Mouse (Mus musculus) midbrain, embryonic 16.5 days (tissue): ENCODE data around the gene Creb1. TPM values are rescaled to one million over a fixed set of nuclear protein-coding genes. Genes with fewer than 3 reads are reported as not detected.

ENCODE experiments used
- ATAC-seq: fragments of 200-750 bp; cut with Nextera tagmentation; 2 replicates; pipeline ENCODE4 v1.8.0; 2017; ENCODE audit warnings: moderate TSS enrichment
- H3K27ac ChIP-seq: fragments of 300-500 bp; sonication (generic); 2 replicates; pipeline ENCODE4 v1.5.1; 2014; ENCODE audit warnings: mild to moderate bottlenecking, low read length, mixed read lengths
- H3K27me3 ChIP-seq: fragments of 300-500 bp; sonication (generic); 2 replicates; pipeline ENCODE4 v1.6.1; 2014; ENCODE audit warnings: low read depth, low read length, mixed read lengths; ENCODE audit not compliant: control insufficient read depth, insufficient read depth
- H3K36me3 ChIP-seq: fragments of 300-500 bp; sonication (generic); 2 replicates; pipeline ENCODE4 v1.6.1; 2014; ENCODE audit warnings: mild to moderate bottlenecking, low read length, moderate library complexity, mixed read lengths; ENCODE audit not compliant: control insufficient read depth, insufficient read depth
- H3K4me1 ChIP-seq: fragments of 300-500 bp; sonication (generic); 2 replicates; pipeline ENCODE4 v1.6.1; 2014; ENCODE audit warnings: mild to moderate bottlenecking, low read length, mixed read lengths; ENCODE audit not compliant: control insufficient read depth, insufficient read depth
- H3K4me2 ChIP-seq: fragments of 300-500 bp; sonication (generic); 2 replicates; pipeline ENCODE4 v1.6.1; 2014; ENCODE audit warnings: mild to moderate bottlenecking, low read length, mixed read lengths
- H3K4me3 ChIP-seq: fragments of 300-500 bp; sonication (generic); 2 replicates; pipeline ENCODE4 v1.5.1; 2014; ENCODE audit warnings: low read depth, mild to moderate bottlenecking, low read length, moderate library complexity, mixed read lengths
- H3K9ac ChIP-seq: fragments of 300-500 bp; sonication (generic); 2 replicates; pipeline ENCODE4 v1.6.1; 2014; ENCODE audit warnings: low read depth, low read length, mixed read lengths
- H3K9me3 ChIP-seq: fragments of 300-500 bp; sonication (generic); replicated peaks from 2 replicates; pipeline ENCODE4 v1.6.1; 2014; ENCODE audit warnings: mild to moderate bottlenecking, low read length, mixed read lengths; ENCODE audit not compliant: control insufficient read depth, poor library complexity, severe bottlenecking
- WGBS: fragments of 180-500 bp; shearing (Covaris S2); extraction: QIAGEN DNeasy Blood & Tissue Kit; methylation state at CpG from one replicate; pipeline ENCODE4 v1.1.7; 2014; 5-methylcytosine and 5-hydroxymethylcytosine counted together
- polyA plus RNA-seq: library from polyadenylated mRNA; unstranded; fragments of >200 nt; fragmentation: Nextera tagmentation; extraction: Ambion mirVana; gene quantifications from 2 replicates; pipeline ENCODE4 v1.2.1, GENCODE M21; 2015

Gene Creb1
- polyA plus RNA-seq, 1 experiment from 2014 or later = 35.0 TPM

- H3K27ac ChIP-seq = peak overlapping the region; percentile 99
- 29% methylated on average over 7 of the region's 7 CpGs for WGBS
Measured at GRCm38 (mm10) chr1:64531548-64531947, 897 bp upstream of the Creb1 start.

GRCm38 (mm10) chr1:64532067-64532523, 350 bp upstream of the Creb1 start:
- Histone ChIP-seq H3K27me3 (no peaks in the 10 kb centered on the region), H3K4me1 (peaks cover 26% of the 10 kb centered on the region), H3K9ac (peak overlapping the region; percentile 99), H3K4me3 (peak overlapping the region; percentile 98), H3K36me3 (no peaks in the 10 kb centered on the region), H3K27ac (peak overlapping the region; percentile 99), H3K9me3 (no peaks in the 10 kb centered on the region), H3K4me2 (peak overlapping the region; percentile 95)
- WGBS = 0% methylated on average over 34 of the region's 34 CpGs
- ATAC-seq = peak; percentile 73

More at GRCm38 (mm10) chr1:64531548-64531947, 897 bp upstream of the Creb1 start:
- Histone ChIP-seq H3K9me3 (no peaks in the 10 kb centered on the region), H3K4me1 (peaks cover 26% of the 10 kb centered on the region), H3K4me2 (peak overlapping the region; percentile 95), H3K36me3 (no peaks in the 10 kb centered on the region), H3K27me3 (no peaks in the 10 kb centered on the region), H3K9ac (peak overlapping the region; percentile 99), H3K4me3 (peak overlapping the region; percentile 98)
- no peak for ATAC-seq

GRCm38 (mm10) chr1:64533471-64534443, 1.3 kb downstream of the Creb1 start:
- Histone ChIP-seq H3K4me2 (peak overlapping the region; percentile 59), H3K9me3 (no peaks in the 10 kb centered on the region), H3K4me3 (peak overlapping the region; percentile 98), H3K9ac (peak overlapping the region; percentile 99), H3K4me1 (peaks cover 32% of the 10 kb centered on the region), H3K27me3 (no peaks in the 10 kb centered on the region), H3K36me3 (no peaks in the 10 kb centered on the region), H3K27ac (peak overlapping the region; percentile 99)
- ATAC-seq = no peak
- under 1% methylated on average over 34 of the region's 35 CpGs for WGBS

GRCm38 (mm10) chr1:64538837-64539367, 6.5 kb downstream of the Creb1 start:
- H3K4me3 ChIP-seq = no peak overlapping the region
- no peak overlapping the region for H3K9ac ChIP-seq
- H3K4me2 ChIP-seq = no peak overlapping the region
- WGBS = 83% methylated on average over 3 of the region's 3 CpGs
- no peaks in the 10 kb centered on the region for H3K27me3 ChIP-seq
- H3K9me3 ChIP-seq = no peaks in the 10 kb centered on the region
- H3K36me3 ChIP-seq = no peaks in the 10 kb centered on the region
- ATAC-seq = no peak
- peaks cover 25% of the 10 kb centered on the region for H3K4me1 ChIP-seq
- H3K27ac ChIP-seq = no peak overlapping the region

- 82% methylated on average over 5 of the region's 5 CpGs for WGBS
- Histone ChIP-seq H3K4me2 (no peak overlapping the region), H3K4me3 (no peak overlapping the region), H3K27me3 (no peaks in the 10 kb centered on the region), H3K36me3 (no peaks in the 10 kb centered on the region), H3K4me1 (no peaks in the 10 kb centered on the region), H3K9ac (no peak overlapping the region), H3K9me3 (no peaks in the 10 kb centered on the region), H3K27ac (no peak overlapping the region)
- no peak for ATAC-seq
Measured at GRCm38 (mm10) chr1:64543750-64544149, 11.3 kb downstream of the Creb1 start.

- H3K9me3 ChIP-seq = no peaks in the 10 kb centered on the region
- H3K4me1 ChIP-seq = no peaks in the 10 kb centered on the region
- H3K27me3 ChIP-seq = no peaks in the 10 kb centered on the region
- H3K36me3 ChIP-seq = no peaks in the 10 kb centered on the region
- H3K4me3 ChIP-seq = no peak overlapping the region
- 91% methylated on average over 3 of the region's 3 CpGs for whole genome bisulfite sequencing
- no peak overlapping the region for H3K27ac ChIP-seq
- no peak overlapping the region for H3K9ac ChIP-seq
- H3K4me2 ChIP-seq = no peak overlapping the region
- ATAC-seq = no peak
Measured at GRCm38 (mm10) chr1:64546070-64546469, 13.6 kb downstream of the Creb1 start.

GRCm38 (mm10) chr1:64549380-64549779, 16.9 kb downstream of the Creb1 start:
- Histone ChIP-seq H3K27ac (no peak overlapping the region), H3K4me2 (no peak overlapping the region), H3K27me3 (no peaks in the 10 kb centered on the region), H3K9me3 (no peaks in the 10 kb centered on the region), H3K4me3 (no peak overlapping the region), H3K4me1 (no peaks in the 10 kb centered on the region), H3K36me3 (no peaks in the 10 kb centered on the region), H3K9ac (no peak overlapping the region)
- 89% methylated on average over 2 of the region's 2 CpGs for WGBS
- no peak for ATAC-seq

- Histone ChIP-seq H3K4me2 (no peak overlapping the region), H3K27ac (no peak overlapping the region), H3K4me3 (no peak overlapping the region), H3K9ac (no peak overlapping the region), H3K9me3 (no peaks in the 10 kb centered on the region), H3K4me1 (no peaks in the 10 kb centered on the region), H3K36me3 (no peaks in the 10 kb centered on the region), H3K27me3 (no peaks in the 10 kb centered on the region)
- 64% methylated on average over 2 of the region's 2 CpGs for WGBS
- ATAC-seq = no peak
Measured at GRCm38 (mm10) chr1:64551908-64552307, 19.5 kb downstream of the Creb1 start.

- no peak overlapping the region for H3K27ac ChIP-seq
- no peaks in the 10 kb centered on the region for H3K27me3 ChIP-seq
- H3K4me2 ChIP-seq = no peak overlapping the region
- H3K4me1 ChIP-seq = no peaks in the 10 kb centered on the region
- no peak overlapping the region for H3K9ac ChIP-seq
- H3K4me3 ChIP-seq = no peak overlapping the region
- no peak for ATAC-seq
- no peaks in the 10 kb centered on the region for H3K9me3 ChIP-seq
- 98% methylated on average over 3 of the region's 3 CpGs for WGBS
- H3K36me3 ChIP-seq = 0 out of 2 replicates have a peak, but pooled peaks cover under 1% of the 10 kb centered on the region
Measured at GRCm38 (mm10) chr1:64560105-64560504, 27.7 kb downstream of the Creb1 start.
